Mouse (Mus musculus) lung, adult 2 months (tissue): ENCODE results near the gene Xrcc5.

Experiments
- CTCF ChIP-seq: fragments of 200-500 bp; IDR thresholded peaks from 2 replicates; pipeline ENCODE4 v1.5.1; 2011; ENCODE audit warnings: mild to moderate bottlenecking, low read length, control low read depth; ENCODE audit not compliant: insufficient read depth
- POLR2A ChIP-seq: fragments of 200-500 bp; IDR thresholded peaks from 2 replicates; pipeline ENCODE4 v1.6.1; 2011; ENCODE audit warnings: low read depth, mild to moderate bottlenecking, control low read depth, low read length, borderline replicate concordance; ENCODE audit errors: extremely low read depth

GRCm38 (mm10) chr1:72429107-72429807 lies 122.0 kb downstream of the Xrcc5 start:
- TF ChIP-seq POLR2A (no peak), CTCF (no peak)
